Mouse (Mus musculus) olfactory bulb, adult 2 months (tissue): ENCODE results near the gene Tpgs1.

Experiments used
- CTCF ChIP-seq: fragments of 200-500 bp; IDR thresholded peaks from 2 replicates; pipeline ENCODE4 v1.5.1; 2012; ENCODE audit warnings: low read depth, mild to moderate bottlenecking, low read length, moderate library complexity; ENCODE audit not compliant: insufficient read depth
- POLR2A ChIP-seq: fragments of 200-500 bp; IDR thresholded peaks from 2 replicates; pipeline ENCODE4 v1.6.1; 2012; ENCODE audit warnings: mild to moderate bottlenecking, low read depth, low read length, moderate library complexity; ENCODE audit not compliant: insufficient read depth

GRCm38 (mm10) chr10:79705951-79706350 is 36.8 kb downstream of the Tpgs1 start:
- no peak for TF ChIP-seq CTCF
- no peak for TF ChIP-seq POLR2A
